ENCODE assay signal across 31 mouse cellular contexts in genomic region chr12:28891523-28891922, GRCm38 (mm10).
DNase-seq lines count a peak whose midpoint lies in the region; ATAC-seq and TF ChIP-seq lines count a peak whose summit lies in the region.
"Had no signal": no experiment of that assay in that cellular context is flagged by ENCODE, and none has a peak within 500 bp of the region (broad histone marks: within the 10 kb centered on the region; RNA-seq: fewer than 3 reads in every experiment).

No protein-coding gene starts in this region.

- peaks cover 2% of the 10 kb centered on the region; the same call in 1 of the 2 replicates for H3K4me1 ChIP-seq in midbrain, postnatal 0 days (ENCODE audit: insufficient read depth, low read length)
- H3K4me1 ChIP-seq: limb, embryonic 10.5 days; liver, embryonic 13.5 days; megakaryocyte, embryonic 14.5 days; stomach, embryonic 15.5 days had no signal

- no peaks in the 10 kb centered on the region for H3K9me3 ChIP-seq in midbrain, postnatal 0 days (ENCODE audit: low read length)
- H3K9me3 ChIP-seq: forebrain, embryonic 15.5 days; limb, embryonic 10.5 days; limb, embryonic 15.5 days; liver, embryonic 13.5 days; stomach, embryonic 15.5 days had no signal

- no peak for DNase-seq in frontal cortex, postnatal 14 days (ENCODE audit: low spot score in 2 of 2)
- peak; percentile 43 for DNase-seq in layer of hippocampus, adult 9-11 months
- no peak for DNase-seq in layer of hippocampus, postnatal 36 days
- DNase-seq in brain, adult 2 months (ENCODE audit: low read depth, low spot score), result peak; percentile 75
- DNase-seq in midbrain, postnatal 0 days (ENCODE audit: low spot score), result no peak
- DNase-seq in testis, postnatal 10 days (ENCODE audit: low spot score), result no peak
- DNase-seq: adrenal gland, postnatal 10 days; cerebellum, adult 11 months; cerebellum, adult 9-10 months; cerebellum, postnatal 36 days; gastrocnemius, postnatal 14 days; heart, adult 11 months; heart, postnatal 36 days; kidney, adult 8-10 months; kidney, postnatal 10 days; liver, embryonic 13.5 days; lung, adult 18-20 months; lung, postnatal 4 days; right cerebral cortex, postnatal 25 days; thymus, adult 18-20 months; thymus, postnatal 25 days had no signal

- no peaks in the 10 kb centered on the region for H3K36me3 ChIP-seq in midbrain, postnatal 0 days (ENCODE audit: insufficient read depth, low read length)
- H3K36me3 ChIP-seq: forebrain, embryonic 15.5 days; limb, embryonic 10.5 days; limb, embryonic 15.5 days; liver, embryonic 13.5 days; stomach, embryonic 15.5 days had no signal

- 45% methylated on average over 5 of the region's 5 CpGs for WGBS in midbrain, postnatal 0 days

- no peak overlapping the region for H3K4me3 ChIP-seq in midbrain, postnatal 0 days (ENCODE audit: low read depth, low read length)
- H3K4me3 ChIP-seq: forebrain, embryonic 15.5 days; limb, embryonic 10.5 days; limb, embryonic 15.5 days; liver, embryonic 13.5 days; megakaryocyte, embryonic 14.5 days; stomach, embryonic 15.5 days had no signal

- H3K4me2 ChIP-seq in midbrain, postnatal 0 days (ENCODE audit: low read depth, low read length, poor library complexity, severe bottlenecking), result no peak overlapping the region
- H3K4me2 ChIP-seq: forebrain, embryonic 15.5 days; heart, embryonic 11.5 days; limb, embryonic 15.5 days; liver, embryonic 13.5 days; stomach, embryonic 15.5 days had no signal

- no peaks in the 10 kb centered on the region for H3K27me3 ChIP-seq in midbrain, postnatal 0 days (ENCODE audit: insufficient read depth, low read length)
- H3K27me3 ChIP-seq: forebrain, embryonic 15.5 days; liver, embryonic 13.5 days; megakaryocyte, embryonic 14.5 days; Patski; stomach, embryonic 15.5 days had no signal

- H3K9ac ChIP-seq in midbrain, postnatal 0 days (replicated peaks; ENCODE audit: low read length, poor library complexity, severe bottlenecking), result no peak overlapping the region
- H3K9ac ChIP-seq: forebrain, embryonic 15.5 days; limb, embryonic 15.5 days; liver, embryonic 13.5 days; stomach, embryonic 15.5 days had no signal

- H3K27ac ChIP-seq in midbrain, postnatal 0 days (ENCODE audit: low read depth, low read length), result 0 out of 2 replicates have a peak overlapping the region, but pooled peaks have one; percentile 43
- H3K27ac ChIP-seq: forebrain, embryonic 15.5 days; limb, embryonic 10.5 days; limb, embryonic 15.5 days; liver, embryonic 13.5 days; stomach, embryonic 15.5 days had no signal

- peak; percentile 31 for ATAC-seq in frontal cortex, adult (ENCODE audit: low TSS enrichment)
- no peak for ATAC-seq in midbrain, postnatal 0 days (ENCODE audit: low FRiP score)
- ATAC-seq: forebrain, embryonic 15.5 days; intestine, embryonic 16.5 days; lung, postnatal 0 days; Patski had no signal

- TF ChIP-seq CTCF in midbrain, postnatal 0 days (IDR thresholded peaks at IDR 0.05), result no peak

Comparison
In these comparisons a context has a peak if more than half of its experiments do, and no peak if none do; other contexts are left out.
1. DNase-seq: peak in layer of hippocampus, adult 9-11 months (single experiment) and brain, adult 2 months (single experiment); none in frontal cortex, postnatal 14 days (0 of 2), layer of hippocampus, postnatal 36 days (0 of 2), midbrain, postnatal 0 days (single experiment) and testis, postnatal 10 days (single experiment).